Mouse (Mus musculus) cerebellum, adult 9-10 months (tissue): ENCODE data around the gene Clrn1.
"Not testable (repeated sequence)": the region's sequence is repeated elsewhere in the genome, so short reads cannot be mapped to it uniquely, and the experiment has no call there.

ENCODE experiments used
- DNase-seq: peaks from one replicate; pipeline ENCODE4 v3.0.0; 2022

Clrn1 gene

GRCm38 (mm10) chr3:58884801-58885573 is at the start of gene Clrn1:
TSS of gene Clrn1 (minus strand) at chr3:58885340.
- no peak for DNase-seq

GRCm38 (mm10) chr3:58924027-58924426 is 38.9 kb upstream of the Clrn1 start:
- no peak for DNase-seq

GRCm38 (mm10) chr3:58923140-58923539 is 38.0 kb upstream of the Clrn1 start:
- no peak for DNase-seq

GRCm38 (mm10) chr3:58922636-58923035 is 37.5 kb upstream of the Clrn1 start:
- no peak for DNase-seq

GRCm38 (mm10) chr3:58921316-58921715 is 36.2 kb upstream of the Clrn1 start:
- DNase-seq: no peak

GRCm38 (mm10) chr3:58904656-58905055 is 19.5 kb upstream of the Clrn1 start:
- DNase-seq: no peak

- DNase-seq: no peak
Measured at GRCm38 (mm10) chr3:58902051-58902758, 17.1 kb upstream of the Clrn1 start.

- DNase-seq: no peak
Measured at GRCm38 (mm10) chr3:58895131-58895530, 10.0 kb upstream of the Clrn1 start.

- DNase-seq: no peak
Measured at GRCm38 (mm10) chr3:58894529-58894928, 9.4 kb upstream of the Clrn1 start.

GRCm38 (mm10) chr3:58889670-58890069 is 4.5 kb upstream of the Clrn1 start:
- DNase-seq: no peak

GRCm38 (mm10) chr3:58888131-58888715 is 3.1 kb upstream of the Clrn1 start:
- DNase-seq: no peak

GRCm38 (mm10) chr3:58887719-58888118 is 2.6 kb upstream of the Clrn1 start:
- DNase-seq: no peak

- DNase-seq: no peak
Measured at GRCm38 (mm10) chr3:58883511-58883907, 1.6 kb downstream of the Clrn1 start.

- no peak for DNase-seq
Measured at GRCm38 (mm10) chr3:58882878-58883510, 2.1 kb downstream of the Clrn1 start.

- no peak for DNase-seq
Measured at GRCm38 (mm10) chr3:58881016-58881415, 4.1 kb downstream of the Clrn1 start.

GRCm38 (mm10) chr3:58880181-58880580 is 5.0 kb downstream of the Clrn1 start:
- no peak for DNase-seq

- DNase-seq: not testable (repeated sequence)
Measured at GRCm38 (mm10) chr3:58871882-58872281, 13.3 kb downstream of the Clrn1 start.

- DNase-seq: peak; percentile 72
Measured at GRCm38 (mm10) chr3:58865690-58866089, 19.4 kb downstream of the Clrn1 start.

GRCm38 (mm10) chr3:58862976-58863375 is 22.2 kb downstream of the Clrn1 start:
- DNase-seq: no peak

- no peak for DNase-seq
Measured at GRCm38 (mm10) chr3:58843415-58843814, 41.7 kb downstream of the Clrn1 start.

- DNase-seq: peak; percentile 81
Measured at GRCm38 (mm10) chr3:58833442-58834160, 51.5 kb downstream of the Clrn1 start.

GRCm38 (mm10) chr3:58832888-58833287 is 52.3 kb downstream of the Clrn1 start:
- peak; percentile 18 for DNase-seq

GRCm38 (mm10) chr3:58831586-58831985 is 53.6 kb downstream of the Clrn1 start:
- no peak for DNase-seq
